Mouse (Mus musculus) myocyte (in vitro differentiated cells): ENCODE data around the gene Napb.

Experiments
- POLR2A ChIP-seq: IDR thresholded peaks from one replicate; pipeline ENCODE4 v1.6.1; 2011; ENCODE audit warnings: low read depth, mild to moderate bottlenecking, control low read depth, moderate library complexity; ENCODE audit not compliant: insufficient read length
- USF1 ChIP-seq: IDR thresholded peaks from one replicate; pipeline ENCODE4 v1.6.1; 2011; ENCODE audit warnings: low read depth, mild to moderate bottlenecking, control low read depth, moderate library complexity

GRCm38 (mm10) chr2:148719271-148719995, 12.8 kb downstream of the Napb start:
- no peak for TF ChIP-seq POLR2A
- TF ChIP-seq USF1: no peak
